Mouse (Mus musculus): Measurements from ENCODE around the gene Eif2a. TPM values are rescaled to one million over a fixed set of nuclear protein-coding genes. Genes with fewer than 3 reads are reported as not detected.

The Eif2a gene
- polyA plus RNA-seq (2016; fragmentation: Nextera tagmentation; extraction: Ambion mirVana): 48.3 and 55.6 TPM in 2 replicates

- WGBS: under 1% methylated on average over 57 of the region's 57 CpGs
- no peaks in the 10 kb centered on the region for H3K27me3 ChIP-seq (ENCODE audit: insufficient read depth, poor library complexity, severe bottlenecking)
- peak; percentile 98 for DNase-seq (ENCODE audit: low spot score)
- H3K4me1 ChIP-seq (replicated peaks): peaks cover 26% of the 10 kb centered on the region
- H3K4me3 ChIP-seq: peak within 1 kb of the TSS; percentile 96
- peak within 1 kb of the TSS; percentile 98 for H3K27ac ChIP-seq
- H3K36me3 ChIP-seq: peaks cover 32% of the 10 kb centered on the region
- no peaks in the 10 kb centered on the region for H3K9me3 ChIP-seq
These were observed at the start of gene Eif2a, which contains the start of gene Serp1 for GRCm38 (mm10) chr3:58525652-58526407. TSS of gene Eif2a (plus strand) at chr3:58525821. TSS of gene Serp1 (minus strand) at chr3:58525892.

GRCm38 (mm10) chr3:58478755-58479455, 46.7 kb upstream of the Eif2a start:
- Histone ChIP-seq H3K36me3 (no peaks in the 10 kb centered on the region), H3K9me3 (no peaks in the 10 kb centered on the region), H3K4me1 (replicated peaks) (no peaks in the 10 kb centered on the region), H3K27me3 (ENCODE audit: insufficient read depth, poor library complexity, severe bottlenecking) (no peaks in the 10 kb centered on the region), H3K4me3 (no peak overlapping the region), H3K27ac (no peak overlapping the region)
- DNase-seq (ENCODE audit: low spot score): no peak
- 85% methylated on average over 2 of the region's 2 CpGs for WGBS

GRCm38 (mm10) chr3:58485883-58486282, 39.7 kb upstream of the Eif2a start:
- Histone ChIP-seq H3K27me3 (ENCODE audit: insufficient read depth, poor library complexity, severe bottlenecking) (no peaks in the 10 kb centered on the region), H3K9me3 (no peaks in the 10 kb centered on the region), H3K4me1 (replicated peaks) (no peaks in the 10 kb centered on the region), H3K27ac (no peak overlapping the region), H3K36me3 (no peaks in the 10 kb centered on the region), H3K4me3 (no peak overlapping the region)
- WGBS: 70% methylated on average over 7 of the region's 7 CpGs
- DNase-seq (ENCODE audit: low spot score): no peak

GRCm38 (mm10) chr3:58487121-58487520, 38.5 kb upstream of the Eif2a start:
- no peak overlapping the region for H3K27ac ChIP-seq
- 72% methylated on average over 3 of the region's 3 CpGs for WGBS
- no peaks in the 10 kb centered on the region for H3K4me1 ChIP-seq (replicated peaks)

GRCm38 (mm10) chr3:58487999-58488775, 37.4 kb upstream of the Eif2a start:
- no peak for DNase-seq (ENCODE audit: low spot score)
- H3K4me3 ChIP-seq: no peak overlapping the region
- H3K4me1 ChIP-seq (replicated peaks): no peaks in the 10 kb centered on the region
- WGBS: 82% methylated on average over 8 of the region's 8 CpGs
- no peaks in the 10 kb centered on the region for H3K9me3 ChIP-seq
- H3K36me3 ChIP-seq: no peaks in the 10 kb centered on the region
- no peak overlapping the region for H3K27ac ChIP-seq
- H3K27me3 ChIP-seq (ENCODE audit: insufficient read depth, poor library complexity, severe bottlenecking): no peaks in the 10 kb centered on the region

More at GRCm38 (mm10) chr3:58487121-58487520, 38.5 kb upstream of the Eif2a start:
- no peak for DNase-seq (ENCODE audit: low spot score)
- no peaks in the 10 kb centered on the region for H3K36me3 ChIP-seq
- H3K4me3 ChIP-seq: no peak overlapping the region
- H3K27me3 ChIP-seq (ENCODE audit: insufficient read depth, poor library complexity, severe bottlenecking): no peaks in the 10 kb centered on the region
- no peaks in the 10 kb centered on the region for H3K9me3 ChIP-seq

- Histone ChIP-seq H3K36me3 (no peaks in the 10 kb centered on the region), H3K27ac (no peak overlapping the region), H3K9me3 (no peaks in the 10 kb centered on the region), H3K4me3 (no peak overlapping the region), H3K4me1 (replicated peaks) (no peaks in the 10 kb centered on the region), H3K27me3 (ENCODE audit: insufficient read depth, poor library complexity, severe bottlenecking) (no peaks in the 10 kb centered on the region)
- no peak for DNase-seq (ENCODE audit: low spot score)
- WGBS: 77% methylated on average over 7 of the region's 7 CpGs
These were observed 34.8 kb upstream of the Eif2a start for GRCm38 (mm10) chr3:58490787-58491186.

GRCm38 (mm10) chr3:58493621-58494020, 32.0 kb upstream of the Eif2a start:
- Histone ChIP-seq H3K9me3 (no peaks in the 10 kb centered on the region), H3K36me3 (no peaks in the 10 kb centered on the region), H3K27me3 (ENCODE audit: insufficient read depth, poor library complexity, severe bottlenecking) (no peaks in the 10 kb centered on the region), H3K4me3 (no peak overlapping the region), H3K4me1 (replicated peaks) (no peaks in the 10 kb centered on the region), H3K27ac (no peak overlapping the region)
- WGBS: 87% methylated on average over 4 of the region's 4 CpGs
- DNase-seq (ENCODE audit: low spot score): no peak

GRCm38 (mm10) chr3:58501961-58502360, 23.7 kb upstream of the Eif2a start:
- Histone ChIP-seq H3K27me3 (ENCODE audit: insufficient read depth, poor library complexity, severe bottlenecking) (no peaks in the 10 kb centered on the region), H3K36me3 (no peaks in the 10 kb centered on the region), H3K4me1 (replicated peaks) (no peaks in the 10 kb centered on the region), H3K4me3 (no peak overlapping the region), H3K27ac (no peak overlapping the region), H3K9me3 (no peaks in the 10 kb centered on the region)
- no peak for DNase-seq (ENCODE audit: low spot score)
- WGBS: 78% methylated on average over 2 of the region's 2 CpGs

- Histone ChIP-seq H3K36me3 (no peaks in the 10 kb centered on the region), H3K27ac (no peak overlapping the region), H3K27me3 (ENCODE audit: insufficient read depth, poor library complexity, severe bottlenecking) (no peaks in the 10 kb centered on the region), H3K4me1 (replicated peaks) (no peaks in the 10 kb centered on the region), H3K4me3 (no peak overlapping the region), H3K9me3 (no peaks in the 10 kb centered on the region)
- DNase-seq (ENCODE audit: low spot score): no peak
- 59% methylated on average over 3 of the region's 3 CpGs for WGBS
These were observed 21.8 kb upstream of the Eif2a start for GRCm38 (mm10) chr3:58503720-58504333.

GRCm38 (mm10) chr3:58504676-58505075, 20.9 kb upstream of the Eif2a start:
- H3K27ac ChIP-seq: no peak overlapping the region
- DNase-seq (ENCODE audit: low spot score): no peak
- H3K27me3 ChIP-seq (ENCODE audit: insufficient read depth, poor library complexity, severe bottlenecking): no peaks in the 10 kb centered on the region
- no peaks in the 10 kb centered on the region for H3K9me3 ChIP-seq
- H3K4me1 ChIP-seq (replicated peaks): no peaks in the 10 kb centered on the region
- H3K4me3 ChIP-seq: no peak overlapping the region
- no peaks in the 10 kb centered on the region for H3K36me3 ChIP-seq

GRCm38 (mm10) chr3:58508020-58508750, 17.4 kb upstream of the Eif2a start:
- no peaks in the 10 kb centered on the region for H3K36me3 ChIP-seq
- H3K27me3 ChIP-seq (ENCODE audit: insufficient read depth, poor library complexity, severe bottlenecking): no peaks in the 10 kb centered on the region
- H3K4me1 ChIP-seq (replicated peaks): no peaks in the 10 kb centered on the region
- 88% methylated on average over 7 of the region's 7 CpGs for WGBS
- no peak for DNase-seq (ENCODE audit: low spot score)
- H3K4me3 ChIP-seq: no peak overlapping the region
- no peak overlapping the region for H3K27ac ChIP-seq
- H3K9me3 ChIP-seq: no peaks in the 10 kb centered on the region

GRCm38 (mm10) chr3:58511581-58511980, 14.0 kb upstream of the Eif2a start:
- no peak for DNase-seq (ENCODE audit: low spot score)
- H3K27ac ChIP-seq: no peak overlapping the region

More at GRCm38 (mm10) chr3:58511581-58511980, 14.0 kb upstream of the Eif2a start:
- Histone ChIP-seq H3K9me3 (no peaks in the 10 kb centered on the region), H3K4me1 (replicated peaks) (no peaks in the 10 kb centered on the region), H3K27me3 (ENCODE audit: insufficient read depth, poor library complexity, severe bottlenecking) (no peaks in the 10 kb centered on the region), H3K36me3 (no peaks in the 10 kb centered on the region), H3K4me3 (no peak overlapping the region)
